Mouse (Mus musculus): Measurements from ENCODE around the gene Dhrs13. TPM values are rescaled to one million over a fixed set of nuclear protein-coding genes. Genes with fewer than 3 reads are reported as not detected.

Dhrs13 gene
- total RNA-seq (2014; rRNA removed) (63.8 and 69.6 TPM in 2 replicates), polyA plus RNA-seq (2015; fragmentation: Nextera tagmentation; extraction: Ambion mirVana) (48.2 and 52.8 TPM in 2 replicates)

DNA sequence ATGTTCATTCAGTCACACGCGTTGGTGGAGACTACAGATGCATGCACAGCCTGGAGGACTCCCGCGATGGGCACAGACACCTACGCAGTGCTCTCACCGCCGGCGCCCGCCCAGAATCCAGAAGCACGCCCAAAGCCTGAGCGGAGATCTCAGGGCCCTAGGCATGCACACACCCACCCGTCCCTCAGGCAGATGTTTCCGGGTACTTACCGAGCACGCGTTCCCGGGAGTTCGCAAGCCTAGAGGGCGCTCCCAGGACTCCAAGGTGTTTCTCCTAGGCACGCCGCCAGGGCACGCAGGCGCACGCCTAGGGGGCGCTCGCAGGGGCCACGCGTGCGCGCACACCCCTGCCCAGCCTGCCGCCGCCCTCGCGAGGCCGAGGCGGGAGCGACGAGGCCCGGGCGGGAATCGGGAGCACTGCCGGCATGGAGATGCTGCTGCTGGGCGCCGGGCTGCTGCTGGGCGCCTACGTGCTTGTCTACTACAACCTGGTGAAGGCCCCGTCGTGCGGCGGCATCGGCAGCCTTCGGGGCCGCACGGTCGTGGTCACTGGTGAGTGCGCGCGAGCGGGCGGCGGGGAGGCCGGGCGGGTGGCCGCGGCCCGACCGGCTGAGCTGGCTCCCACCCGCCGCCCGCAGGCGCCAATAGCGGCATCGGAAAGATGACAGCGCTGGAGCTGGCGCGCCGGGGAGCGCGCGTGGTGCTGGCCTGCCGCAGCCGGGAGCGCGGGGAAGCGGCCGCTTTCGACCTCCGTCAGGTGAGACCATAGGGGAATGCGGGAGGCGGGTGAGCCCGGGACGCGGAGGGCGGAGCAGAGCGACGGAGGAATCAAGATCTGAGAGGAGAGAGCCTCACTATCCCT is at the start of gene Dhrs13:
Gene Dhrs13, plus strand, starts transcription at position 334 of the 862 bp plus-strand sequence.
- H3K9ac ChIP-seq (replicated peaks; ENCODE audit: low read length): peak within 1 kb of the TSS; percentile 81
- H3K9me3 ChIP-seq (ENCODE audit: low read length): no peaks in the 10 kb centered on the region
- no peaks in the 10 kb centered on the region for H3K27me3 ChIP-seq (ENCODE audit: insufficient read depth, low read length)
- H3K4me2 ChIP-seq (ENCODE audit: low read depth, low read length): peak within 1 kb of the TSS; percentile 77
- H3K36me3 ChIP-seq (ENCODE audit: insufficient read depth, low read length): peaks cover 32% of the 10 kb centered on the region
- peak; percentile 79 for TF ChIP-seq CTCF (IDR thresholded peaks at IDR 0.05; ENCODE audit: low read depth)
- ATAC-seq (peak; percentile 89), DNase-seq (ENCODE audit: low spot score) (peak; percentile 96)
- under 1% methylated on average over 96 of the region's 96 CpGs for WGBS
- H3K27ac ChIP-seq: peak within 1 kb of the TSS; percentile 94
- H3K4me1 ChIP-seq (ENCODE audit: insufficient read depth, low read length): 0 out of 2 replicates have a peak, but pooled peaks cover 6% of the 10 kb centered on the region
- H3K4me3 ChIP-seq (ENCODE audit: low read length): peak within 1 kb of the TSS; percentile 77

DNA sequence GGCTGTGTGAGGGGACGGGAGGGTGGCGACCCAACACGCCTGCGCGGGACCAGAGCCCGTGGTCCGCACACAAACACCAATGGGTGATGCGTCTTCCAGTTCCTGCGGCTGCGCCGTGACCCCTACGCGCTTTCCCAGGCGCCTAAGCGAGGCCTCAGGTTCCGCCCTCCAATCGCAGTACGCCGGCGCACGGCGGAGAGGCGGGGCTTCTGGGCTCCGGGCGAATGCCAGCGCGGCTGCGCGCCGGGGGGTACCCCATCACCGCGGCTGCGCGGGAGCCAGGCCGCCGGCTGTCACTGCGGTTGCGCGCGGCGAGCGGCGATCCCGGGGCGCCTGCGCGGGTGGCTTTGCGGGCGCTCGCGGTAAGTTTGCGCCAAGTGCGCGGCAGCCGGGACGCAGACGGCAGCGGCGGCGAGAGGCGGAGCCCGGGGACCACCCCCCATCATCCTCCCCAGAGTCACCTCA is 49.6 kb upstream of the Dhrs13 start, which contains the start of gene Phf12:
Gene Phf12, plus strand, starts transcription at position 314 of the 465 bp plus-strand sequence.
- WGBS: 0% methylated on average over 59 of the region's 62 CpGs
- no peak for TF ChIP-seq CTCF (IDR thresholded peaks at IDR 0.05; ENCODE audit: low read depth)
- Histone ChIP-seq H3K27me3 (ENCODE audit: insufficient read depth, low read length) (no peaks in the 10 kb centered on the region), H3K27ac (peak within 1 kb of the TSS; percentile 99), H3K9ac (replicated peaks; ENCODE audit: low read length) (peak within 1 kb of the TSS; percentile 99), H3K4me1 (ENCODE audit: insufficient read depth, low read length) (no peaks in the 10 kb centered on the region), H3K9me3 (ENCODE audit: low read length) (no peaks in the 10 kb centered on the region), H3K4me3 (ENCODE audit: low read length) (peak within 1 kb of the TSS; percentile 98), H3K36me3 (ENCODE audit: insufficient read depth, low read length) (peaks cover 6% of the 10 kb centered on the region; the same call in 1 of the 2 replicates), H3K4me2 (ENCODE audit: low read depth, low read length) (peak within 1 kb of the TSS; percentile 93)
- ATAC-seq (peak; percentile 91), DNase-seq (ENCODE audit: low spot score) (peak; percentile 100)

DNA sequence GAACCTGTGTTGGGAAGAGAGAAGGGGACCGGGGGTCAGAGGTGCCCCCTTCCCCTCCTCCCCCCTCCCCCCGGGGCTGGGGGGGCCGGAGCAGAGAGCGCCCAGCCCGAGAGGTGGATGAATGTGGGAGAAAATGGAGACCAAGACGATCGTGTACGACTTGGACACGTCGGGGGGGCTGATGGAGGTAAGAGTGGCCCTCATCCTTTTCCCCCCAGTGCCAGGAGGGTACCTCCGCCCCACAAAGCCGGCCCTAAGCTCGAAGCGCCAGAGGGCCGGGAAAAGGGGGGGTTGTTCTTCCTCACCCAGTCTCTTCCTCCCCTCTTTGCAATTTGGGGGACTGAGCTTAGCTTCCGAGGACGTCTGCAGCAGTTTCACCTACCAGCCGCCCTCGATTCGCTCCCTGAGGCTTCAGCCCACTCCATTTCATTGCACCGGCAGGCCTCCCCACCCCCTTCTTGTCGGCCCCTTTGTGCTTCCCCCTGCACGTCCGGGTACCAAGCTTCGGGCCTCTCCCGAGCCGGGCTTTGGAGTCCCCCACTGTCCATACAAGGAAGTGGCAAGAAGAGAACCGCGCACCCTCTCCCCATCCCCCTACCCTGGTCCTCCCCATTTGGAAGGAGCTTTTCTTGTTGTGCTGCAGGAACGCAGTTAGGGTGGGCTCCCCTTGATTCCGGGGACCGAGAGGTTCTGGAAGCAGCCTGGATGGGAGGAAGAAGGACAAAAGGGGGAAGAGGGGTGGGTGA is 48.7 kb upstream of the Dhrs13 start:
- no peaks in the 10 kb centered on the region for H3K27me3 ChIP-seq (ENCODE audit: insufficient read depth, low read length)
- H3K36me3 ChIP-seq (ENCODE audit: insufficient read depth, low read length): peaks cover under 1% of the 10 kb centered on the region; the same call in 1 of the 2 replicates
- peak overlapping the region; percentile 98 for H3K4me3 ChIP-seq (ENCODE audit: low read length)
- ATAC-seq: no peak
- H3K4me2 ChIP-seq (ENCODE audit: low read depth, low read length): peak overlapping the region; percentile 93
- peak; percentile 67 for DNase-seq (ENCODE audit: low spot score)
- H3K9ac ChIP-seq (replicated peaks; ENCODE audit: low read length): peak overlapping the region; percentile 99
- no peaks in the 10 kb centered on the region for H3K9me3 ChIP-seq (ENCODE audit: low read length)
- under 1% methylated on average over 21 of the region's 32 CpGs for WGBS
- H3K27ac ChIP-seq: peak overlapping the region; percentile 96
- no peak for TF ChIP-seq CTCF (IDR thresholded peaks at IDR 0.05; ENCODE audit: low read depth)
- H3K4me1 ChIP-seq (ENCODE audit: insufficient read depth, low read length): no peaks in the 10 kb centered on the region

DNA sequence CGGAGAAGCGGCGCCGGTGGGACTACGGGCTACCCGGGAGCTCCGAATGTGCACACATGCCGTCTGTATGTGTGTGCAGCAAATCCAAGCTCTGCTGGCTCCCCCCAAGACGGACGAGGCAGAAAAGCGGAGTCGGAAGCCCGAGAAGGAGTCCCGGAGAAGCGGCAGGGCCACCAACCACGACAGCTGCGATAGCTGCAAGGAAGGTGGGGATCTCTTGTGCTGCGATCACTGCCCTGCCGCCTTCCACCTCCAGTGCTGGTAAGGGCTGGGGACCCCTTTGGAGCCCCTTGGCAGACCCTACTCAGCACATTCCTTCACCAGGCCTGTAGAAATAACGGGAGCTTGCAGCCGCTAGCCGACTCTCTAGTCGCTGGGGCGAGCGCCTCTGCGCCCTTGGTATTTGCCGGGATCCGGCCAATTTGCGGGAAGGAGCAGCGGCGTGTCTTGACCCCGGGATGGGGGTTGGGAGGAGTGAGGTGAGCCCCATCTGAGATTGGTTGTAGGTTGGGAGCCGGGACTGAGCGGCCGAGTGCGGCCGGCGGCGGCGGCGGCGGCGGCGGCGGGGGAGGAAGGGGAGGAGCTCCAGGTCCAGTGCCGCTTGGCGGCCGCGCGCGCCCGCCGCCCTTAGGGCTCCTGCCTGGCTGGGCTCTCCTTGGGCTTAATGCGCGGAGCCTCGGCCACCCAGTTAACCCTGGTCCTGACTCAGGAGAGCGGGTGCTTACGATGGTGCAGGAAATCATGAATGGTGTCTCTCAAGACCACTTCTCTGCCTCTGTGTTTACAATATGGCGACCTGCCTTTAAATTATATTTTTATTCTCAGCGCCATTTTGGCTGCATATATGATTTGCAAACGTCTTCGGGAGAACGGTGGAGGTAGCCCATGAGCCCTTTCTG is 47.9 kb upstream of the Dhrs13 start:
- no peaks in the 10 kb centered on the region for H3K9me3 ChIP-seq (ENCODE audit: low read length)

DNA sequence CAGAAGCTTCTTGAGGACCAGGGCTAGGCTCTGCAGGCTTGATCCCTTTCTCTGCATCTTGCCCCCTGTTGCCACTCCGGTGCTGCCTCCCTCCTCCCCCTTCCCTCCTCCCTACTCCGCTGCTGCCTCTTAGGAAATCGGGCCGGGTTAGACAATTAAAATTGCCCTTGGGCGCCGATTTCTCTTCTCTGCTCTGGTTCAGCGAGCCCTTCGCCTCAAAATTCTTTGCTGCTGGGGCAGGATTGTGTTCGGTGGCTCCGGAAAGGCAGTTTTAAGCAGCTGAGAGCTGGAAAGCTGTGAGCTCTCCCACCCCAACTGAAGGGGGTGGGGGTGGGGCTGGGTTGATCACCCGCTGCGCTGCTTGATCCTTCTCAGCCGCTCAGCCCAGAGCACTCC is 47.2 kb upstream of the Dhrs13 start:
- H3K27ac ChIP-seq: peak overlapping the region; percentile 96
- no peaks in the 10 kb centered on the region for H3K27me3 ChIP-seq (ENCODE audit: insufficient read depth, low read length)
- ATAC-seq (no peak), DNase-seq (ENCODE audit: low spot score) (peak; percentile 63)
- no peaks in the 10 kb centered on the region for H3K4me1 ChIP-seq (ENCODE audit: insufficient read depth, low read length)
- TF ChIP-seq CTCF (IDR thresholded peaks at IDR 0.05; ENCODE audit: low read depth): no peak
- peak overlapping the region; percentile 99 for H3K9ac ChIP-seq (replicated peaks; ENCODE audit: low read length)
- H3K36me3 ChIP-seq (ENCODE audit: insufficient read depth, low read length): no peaks in the 10 kb centered on the region
- H3K4me2 ChIP-seq (ENCODE audit: low read depth, low read length): peak overlapping the region; percentile 93
- H3K4me3 ChIP-seq (ENCODE audit: low read length): peak overlapping the region; percentile 98
- no peaks in the 10 kb centered on the region for H3K9me3 ChIP-seq (ENCODE audit: low read length)
- 0% methylated on average over 13 of the region's 13 CpGs for WGBS

More for the DNA sequence above, 47.9 kb upstream of the Dhrs13 start:
- Histone ChIP-seq H3K4me3 (ENCODE audit: low read length) (peak overlapping the region; percentile 98), H3K27me3 (ENCODE audit: insufficient read depth, low read length) (no peaks in the 10 kb centered on the region), H3K4me1 (ENCODE audit: insufficient read depth, low read length) (no peaks in the 10 kb centered on the region), H3K4me2 (ENCODE audit: low read depth, low read length) (peak overlapping the region; percentile 93), H3K9ac (replicated peaks; ENCODE audit: low read length) (peak overlapping the region; percentile 99), H3K36me3 (ENCODE audit: insufficient read depth, low read length) (no peaks in the 10 kb centered on the region), H3K27ac (peak overlapping the region; percentile 96)
- TF ChIP-seq CTCF (IDR thresholded peaks at IDR 0.05; ENCODE audit: low read depth): no peak
- WGBS: under 1% methylated on average over 53 of the region's 63 CpGs
- ATAC-seq: 0 out of 2 replicates have a peak, but pooled peaks have one; percentile 2
- DNase-seq (ENCODE audit: low spot score): peak; percentile 82

All from hindbrain, postnatal 0 days (tissue).